Mouse (Mus musculus) embryonic fibroblast, embryonic 13.5 days (primary cell): ENCODE results near the gene H3f3a.

Experiments
- CTCF ChIP-seq: IDR thresholded peaks from 2 replicates; pipeline ENCODE4 v1.5.1; 2011; ENCODE audit warnings: mild to moderate bottlenecking, control low read depth, low read length, moderate library complexity, borderline replicate concordance; ENCODE audit not compliant: insufficient read depth
- POLR2A ChIP-seq: IDR thresholded peaks from 2 replicates; pipeline ENCODE4 v1.6.1; 2011; ENCODE audit warnings: low read depth, mild to moderate bottlenecking, control low read depth, low read length, moderate library complexity

DNA sequence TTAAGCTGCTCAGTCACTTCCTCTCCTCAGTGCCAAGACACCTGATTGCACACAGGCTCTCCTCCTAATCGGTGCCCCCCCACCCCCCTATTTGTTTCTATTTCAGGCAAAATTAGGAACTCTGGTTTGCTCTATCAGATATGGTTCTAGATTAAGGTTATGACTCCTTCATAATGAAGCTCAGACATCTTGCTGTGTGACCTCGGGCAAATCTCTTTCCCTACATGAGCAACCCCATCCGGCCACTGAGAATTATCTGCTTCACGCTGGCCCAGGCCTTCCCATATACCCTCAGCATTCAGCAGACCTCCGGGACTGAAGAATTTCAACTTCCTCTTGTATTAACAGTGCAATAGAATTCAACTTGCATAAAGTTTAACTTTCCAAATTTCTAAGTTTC is 14.5 kb downstream of the H3f3a start:
- TF ChIP-seq POLR2A (no peak), CTCF (no peak)
